Comparison of ENCODE assay signal across 9 mouse cellular contexts in genomic region chr1:132157808-132158207, GRCm38 (mm10). TPM values are rescaled to one million over a fixed set of nuclear protein-coding genes. Genes with fewer than 3 reads are reported as not detected.
DNase-seq lines count a peak whose midpoint lies in the region; ATAC-seq and TF ChIP-seq lines count a peak whose summit lies in the region.
"Had no signal": no experiment of that assay in that cellular context is flagged by ENCODE, and none has a peak within 500 bp of the region (broad histone marks: within the 10 kb centered on the region; RNA-seq: fewer than 3 reads in every experiment).

No protein-coding gene starts in this region.

- H3K9ac ChIP-seq in kidney, postnatal 0 days (ENCODE audit: low read depth, low read length), result 0 out of 2 replicates have a peak overlapping the region, but pooled peaks have one; percentile 23
- no peak overlapping the region for H3K9ac ChIP-seq in forebrain, embryonic 11.5 days (ENCODE audit: low read length)
- peak overlapping the region; percentile 15 for H3K9ac ChIP-seq in hindbrain, embryonic 16.5 days (ENCODE audit: low read depth, low read length)
- H3K9ac ChIP-seq in midbrain, postnatal 0 days (replicated peaks; ENCODE audit: low read length, poor library complexity, severe bottlenecking), result no peak overlapping the region
- H3K9ac ChIP-seq: liver, embryonic 14.5 days had no signal

- H3K36me3 ChIP-seq in kidney, postnatal 0 days (ENCODE audit: insufficient read depth, low read length), result no peaks in the 10 kb centered on the region
- no peaks in the 10 kb centered on the region for H3K36me3 ChIP-seq in forebrain, embryonic 11.5 days (ENCODE audit: control insufficient read depth, insufficient read depth, low read length)
- no peaks in the 10 kb centered on the region for H3K36me3 ChIP-seq in hindbrain, embryonic 16.5 days (ENCODE audit: control insufficient read depth, insufficient read depth, low read length)
- no peaks in the 10 kb centered on the region for H3K36me3 ChIP-seq in midbrain, postnatal 0 days (ENCODE audit: insufficient read depth, low read length)

- H3K27me3 ChIP-seq in kidney, postnatal 0 days (ENCODE audit: insufficient read depth, low read length), result no peaks in the 10 kb centered on the region
- no peaks in the 10 kb centered on the region; the same call in 1 of the 2 replicates for H3K27me3 ChIP-seq in forebrain, embryonic 11.5 days (ENCODE audit: control insufficient read depth, insufficient read depth, low read length)
- no peaks in the 10 kb centered on the region for H3K27me3 ChIP-seq in hindbrain, embryonic 16.5 days (replicated peaks; ENCODE audit: control insufficient read depth, insufficient read depth, low read length)
- H3K27me3 ChIP-seq in midbrain, postnatal 0 days (ENCODE audit: insufficient read depth, low read length), result no peaks in the 10 kb centered on the region

- peaks cover 9% of the 10 kb centered on the region for H3K4me1 ChIP-seq in kidney, postnatal 0 days (replicated peaks; ENCODE audit: insufficient read depth, low read length)
- peaks cover 5% of the 10 kb centered on the region; the same call in 1 of the 2 replicates for H3K4me1 ChIP-seq in forebrain, embryonic 11.5 days (replicated peaks; ENCODE audit: control insufficient read depth, insufficient read depth, low read length)
- H3K4me1 ChIP-seq in hindbrain, embryonic 16.5 days (ENCODE audit: control insufficient read depth, insufficient read depth, low read depth, low read length), result peaks cover 15% of the 10 kb centered on the region
- H3K4me1 ChIP-seq in midbrain, postnatal 0 days (ENCODE audit: insufficient read depth, low read length), result peaks cover 7% of the 10 kb centered on the region; the same call in 1 of the 2 replicates

- peak; percentile 29; the same call in 1 of the 2 replicates for ATAC-seq in kidney, postnatal 0 days (replicated peaks; ENCODE audit: low FRiP score, low read depth)
- ATAC-seq in forebrain, embryonic 11.5 days (replicated peaks; ENCODE audit: low FRiP score), result peak; percentile 21; the same call in 1 of the 2 replicates
- ATAC-seq in hindbrain, embryonic 16.5 days, result peak; percentile 40
- ATAC-seq in midbrain, postnatal 0 days (ENCODE audit: low FRiP score), result peak; percentile 28; the same call in 1 of the 2 replicates
- no peak for ATAC-seq in frontal cortex, adult (ENCODE audit: low TSS enrichment)

- no peak for TF ChIP-seq CTCF in kidney, postnatal 0 days (IDR thresholded peaks at IDR 0.05; ENCODE audit: low read depth)
- TF ChIP-seq CTCF in midbrain, postnatal 0 days (IDR thresholded peaks at IDR 0.05), result no peak

- H3K9me3 ChIP-seq in kidney, postnatal 0 days (replicated peaks; ENCODE audit: low read length), result no peaks in the 10 kb centered on the region
- no peaks in the 10 kb centered on the region for H3K9me3 ChIP-seq in forebrain, embryonic 11.5 days (ENCODE audit: control insufficient read depth, low read length)
- H3K9me3 ChIP-seq in hindbrain, embryonic 16.5 days (ENCODE audit: control insufficient read depth, low read length), result no peaks in the 10 kb centered on the region
- no peaks in the 10 kb centered on the region for H3K9me3 ChIP-seq in midbrain, postnatal 0 days (ENCODE audit: low read length)

- H3K27ac ChIP-seq in kidney, postnatal 0 days, result no peak overlapping the region
- H3K27ac ChIP-seq in forebrain, embryonic 11.5 days (ENCODE audit: low read depth, low read length), result no peak overlapping the region
- H3K27ac ChIP-seq in hindbrain, embryonic 16.5 days (ENCODE audit: low read depth, low read length), result no peak overlapping the region
- H3K27ac ChIP-seq in midbrain, postnatal 0 days (ENCODE audit: low read depth, low read length), result 0 out of 2 replicates have a peak overlapping the region, but pooled peaks have one; percentile 21
- H3K27ac ChIP-seq: liver, embryonic 14.5 days had no signal

- no peak for DNase-seq in kidney, postnatal 0 days (ENCODE audit: low spot score)
- no peak for DNase-seq in kidney, postnatal 14 days
- no peak for DNase-seq in forebrain, embryonic 11.5 days (ENCODE audit: low spot score)
- DNase-seq in midbrain, postnatal 0 days (ENCODE audit: low spot score), result no peak
- no peak for DNase-seq in Muller cell, postnatal 12 days (ENCODE audit: inconsistent ontology term)

- H3K4me3 ChIP-seq in kidney, postnatal 0 days (replicated peaks; ENCODE audit: low read depth, low read length), result no peak overlapping the region
- H3K4me3 ChIP-seq in forebrain, embryonic 11.5 days (ENCODE audit: low read depth, low read length), result no peak overlapping the region
- H3K4me3 ChIP-seq in hindbrain, embryonic 16.5 days (ENCODE audit: low read length), result no peak overlapping the region
- H3K4me3 ChIP-seq in midbrain, postnatal 0 days (ENCODE audit: low read depth, low read length), result no peak overlapping the region

- 30% methylated on average over 7 of the region's 7 CpGs for WGBS in kidney, postnatal 0 days
- 24% methylated on average over 7 of the region's 7 CpGs for WGBS in forebrain, embryonic 11.5 days
- 20% methylated on average over 7 of the region's 7 CpGs for WGBS in hindbrain, embryonic 16.5 days
- 21% methylated on average over 7 of the region's 7 CpGs for WGBS in midbrain, postnatal 0 days

- no peak overlapping the region for H3K4me2 ChIP-seq in kidney, postnatal 0 days (ENCODE audit: low read length)
- peak overlapping the region; percentile 12; the same call in 1 of the 2 replicates for H3K4me2 ChIP-seq in forebrain, embryonic 11.5 days (ENCODE audit: low read depth, low read length, severe bottlenecking)
- peak overlapping the region; percentile 42 for H3K4me2 ChIP-seq in hindbrain, embryonic 16.5 days (ENCODE audit: low read length)
- H3K4me2 ChIP-seq in midbrain, postnatal 0 days (ENCODE audit: low read depth, low read length, poor library complexity, severe bottlenecking), result peak overlapping the region; percentile 18

RNA-seq across cellular contexts. Expression of gene Cdk18, which starts 18.3 kb away (rescaled TPM):
- polyA plus RNA-seq in kidney, postnatal 0 days (2015; fragmentation: Nextera tagmentation; extraction: Ambion mirVana), result 10.3 and 11.7 TPM in 2 replicates
- polyA plus RNA-seq in forebrain, embryonic 11.5 days (2014; fragmentation: Nextera tagmentation; extraction: Ambion mirVana), result 0.35 and 0.96 TPM in 2 replicates
- polyA plus RNA-seq in hindbrain, embryonic 16.5 days (2015; fragmentation: Nextera tagmentation; extraction: Ambion mirVana), result 1.1 and 1.5 TPM in 2 replicates
- 3.5 and 7.2 TPM in 2 replicates for total RNA-seq in midbrain, postnatal 0 days (2014; rRNA removed)
- 2.4 and 3.1 TPM in 2 replicates for polyA plus RNA-seq in midbrain, postnatal 0 days (2015; fragmentation: Nextera tagmentation; extraction: Ambion mirVana)

RNA-seq across cellular contexts. Expression of gene Lemd1, which starts 33.4 kb away (rescaled TPM):
- polyA plus RNA-seq in kidney, postnatal 0 days (2015; fragmentation: Nextera tagmentation; extraction: Ambion mirVana), result 0.37 and 0.80 TPM in 2 replicates
- polyA plus RNA-seq in forebrain, embryonic 11.5 days (2014; fragmentation: Nextera tagmentation; extraction: Ambion mirVana), result 8.1 and 12.1 TPM in 2 replicates
- 11.4 and 14.0 TPM in 2 replicates for polyA plus RNA-seq in hindbrain, embryonic 16.5 days (2015; fragmentation: Nextera tagmentation; extraction: Ambion mirVana)
- total RNA-seq in midbrain, postnatal 0 days (2014; rRNA removed), result 9.3 and 12.6 TPM in 2 replicates
- polyA plus RNA-seq in midbrain, postnatal 0 days (2015; fragmentation: Nextera tagmentation; extraction: Ambion mirVana), result 11.3 and 12.6 TPM in 2 replicates
- total RNA-seq: MEL had no signal
- polyA plus RNA-seq: liver, embryonic 14.5 days had no signal

RNA-seq across cellular contexts. Expression of gene AC124108.1, which starts 33.4 kb away (rescaled TPM):
- polyA plus RNA-seq in kidney, postnatal 0 days (2015; fragmentation: Nextera tagmentation; extraction: Ambion mirVana), result 0.07 and 0.13 TPM in 2 replicates
- polyA plus RNA-seq in forebrain, embryonic 11.5 days (2014; fragmentation: Nextera tagmentation; extraction: Ambion mirVana), result 4.7 and 5.6 TPM in 2 replicates
- 1.8 and 2.3 TPM in 2 replicates for polyA plus RNA-seq in hindbrain, embryonic 16.5 days (2015; fragmentation: Nextera tagmentation; extraction: Ambion mirVana)
- total RNA-seq in midbrain, postnatal 0 days (2014; rRNA removed), result 3.9 and 6.9 TPM in 2 replicates
- polyA plus RNA-seq in midbrain, postnatal 0 days (2015; fragmentation: Nextera tagmentation; extraction: Ambion mirVana), result 0.50 and 0.54 TPM in 2 replicates
- total RNA-seq: MEL had no signal
- polyA plus RNA-seq: liver, embryonic 14.5 days had no signal

Comparison
In these comparisons a context has a peak if more than half of its experiments do, and no peak if none do; other contexts are left out.
1. H3K9ac ChIP-seq: peak in kidney, postnatal 0 days (single experiment) and hindbrain, embryonic 16.5 days (single experiment); none in forebrain, embryonic 11.5 days (single experiment) and midbrain, postnatal 0 days (single experiment).